Mouse (Mus musculus): ENCODE data around the gene Ldb2. TPM values are rescaled to one million over a fixed set of nuclear protein-coding genes. Genes with fewer than 3 reads are reported as not detected.

Ldb2 gene
- total RNA-seq, 2 experiments from 2014 or later = 3.6 to 5.4 TPM

DNA sequence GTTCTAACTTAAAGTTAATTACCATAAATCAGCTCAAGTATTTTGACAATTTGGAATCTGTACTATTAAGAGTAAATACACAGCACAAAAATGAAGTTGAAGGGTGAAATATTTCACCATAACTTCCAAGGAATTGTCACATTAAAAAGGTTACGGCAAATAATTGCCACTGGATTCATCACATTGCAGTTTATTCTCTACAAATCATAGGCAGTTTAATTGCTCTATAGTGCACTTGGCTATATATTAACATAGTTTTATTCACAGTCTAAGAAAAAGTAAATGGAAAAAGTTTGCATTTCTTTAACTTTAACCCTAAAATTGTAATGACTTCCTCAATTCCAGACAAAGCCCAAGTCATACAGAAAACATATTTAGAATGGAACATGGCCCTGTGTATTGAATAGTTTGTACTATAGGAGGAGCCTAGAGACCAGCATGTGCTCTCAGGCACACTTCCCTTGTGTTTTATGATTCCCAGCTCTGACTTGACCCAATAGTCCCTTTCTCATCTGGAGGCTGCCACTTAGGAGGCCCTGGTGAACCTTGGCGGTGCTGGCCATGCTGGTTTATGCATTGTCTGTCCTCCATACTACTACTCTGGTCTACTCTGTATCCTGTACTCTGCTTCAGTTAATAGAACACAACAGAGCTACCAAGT, 255.9 kb downstream of the Ldb2 start:
- no peak for DNase-seq

DNA sequence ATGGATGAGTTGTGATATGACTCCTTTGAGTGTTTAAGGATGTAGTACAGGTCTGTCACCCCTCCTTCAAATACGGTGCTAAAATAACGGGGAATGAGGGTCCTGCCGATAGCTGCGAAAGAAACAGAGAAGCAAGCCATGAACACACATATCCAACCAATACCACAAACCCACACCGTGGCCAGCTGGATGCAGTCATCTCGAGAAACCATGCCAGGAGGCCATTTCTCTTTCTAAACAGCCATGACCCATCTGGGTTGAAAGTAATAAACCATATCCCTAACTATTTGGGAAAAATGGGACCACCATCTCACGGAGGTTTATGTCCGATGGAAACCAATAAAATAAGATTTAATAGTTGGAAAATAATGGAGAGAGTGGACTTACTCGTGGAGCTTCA, 257.7 kb downstream of the Ldb2 start:
- DNase-seq = no peak

- no peak for DNase-seq
These were observed 260.8 kb downstream of the Ldb2 start for GRCm38 (mm10) chr5:44538687-44539086.

DNA sequence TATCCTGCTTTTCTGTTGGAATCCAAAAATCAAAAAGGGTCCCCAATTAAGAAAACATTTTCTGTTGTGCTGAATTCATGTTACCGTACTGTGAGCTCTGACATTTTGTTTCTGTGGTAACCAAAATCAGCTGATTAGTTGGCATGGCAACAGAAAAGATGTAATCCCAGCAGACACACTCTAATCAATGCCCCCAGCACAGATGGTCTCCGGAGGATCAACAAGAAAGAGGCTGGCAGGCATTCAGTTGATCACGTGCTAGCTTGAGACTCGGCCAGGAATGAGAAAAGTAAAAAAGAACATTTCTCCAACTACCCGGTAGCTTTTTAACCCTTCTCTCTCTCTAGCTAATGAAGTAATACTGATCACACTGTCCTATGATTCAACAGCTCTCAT, 261.5 kb downstream of the Ldb2 start:
- no peak for DNase-seq

- DNase-seq = no peak
These were observed 262.0 kb downstream of the Ldb2 start for GRCm38 (mm10) chr5:44537316-44537999.

DNA sequence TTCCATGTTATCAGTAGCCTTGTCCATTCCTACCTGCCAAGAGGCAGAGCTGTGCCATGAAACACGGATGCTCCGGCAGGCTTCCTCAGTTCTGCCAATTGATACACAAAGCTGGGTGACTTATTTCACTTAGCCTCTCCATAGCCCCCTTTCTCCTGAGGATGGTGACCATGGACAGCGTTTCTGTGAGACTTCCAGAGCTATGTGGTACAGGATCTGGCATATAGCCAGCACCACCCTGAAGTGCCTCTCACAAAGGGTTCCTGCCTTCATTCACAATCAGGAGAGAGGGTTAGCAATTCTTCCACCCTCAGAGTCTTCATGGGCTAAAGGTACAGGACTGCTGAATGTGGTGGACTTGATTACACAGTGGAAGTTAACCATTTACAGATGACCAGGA, 270.0 kb downstream of the Ldb2 start:
- DNase-seq = no peak

DNA sequence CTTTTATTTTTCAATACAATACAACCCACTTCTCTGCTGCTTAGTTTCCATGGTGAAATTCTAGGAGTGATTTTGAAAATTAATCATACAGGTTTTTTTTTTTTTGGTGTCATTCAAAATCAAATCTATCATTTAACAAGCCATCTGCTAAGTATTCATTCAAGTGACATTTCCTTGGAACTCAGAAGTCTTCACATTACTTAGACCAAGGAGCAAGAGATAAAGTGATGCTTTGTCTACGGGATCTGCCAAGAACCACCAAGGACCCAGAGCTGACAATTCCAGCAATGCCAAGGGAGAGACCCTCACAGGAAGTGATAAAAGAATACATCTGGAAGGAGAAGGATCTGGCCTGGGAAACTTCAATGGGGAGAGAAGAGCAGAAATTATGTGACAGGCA, 270.5 kb downstream of the Ldb2 start:
- no peak for DNase-seq

DNA sequence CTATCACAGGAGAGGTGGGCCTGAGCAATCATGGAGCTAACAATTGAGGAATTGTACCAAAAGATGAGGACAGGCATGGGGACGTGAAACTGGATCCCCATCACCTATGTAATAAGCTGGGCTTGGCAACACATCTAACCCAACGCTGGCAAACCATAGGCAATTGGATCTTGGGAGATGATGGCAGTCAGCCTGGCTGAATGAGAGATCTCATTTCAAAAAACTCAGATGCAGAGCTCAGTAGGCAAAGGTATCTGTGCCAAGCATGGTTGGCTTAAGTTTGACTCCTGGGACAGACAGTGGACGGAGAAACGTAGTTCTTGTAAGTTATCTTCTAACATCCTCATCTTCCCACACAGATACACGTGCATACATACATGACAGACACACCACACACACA, 294.3 kb downstream of the Ldb2 start:
- no peak for DNase-seq

DNA sequence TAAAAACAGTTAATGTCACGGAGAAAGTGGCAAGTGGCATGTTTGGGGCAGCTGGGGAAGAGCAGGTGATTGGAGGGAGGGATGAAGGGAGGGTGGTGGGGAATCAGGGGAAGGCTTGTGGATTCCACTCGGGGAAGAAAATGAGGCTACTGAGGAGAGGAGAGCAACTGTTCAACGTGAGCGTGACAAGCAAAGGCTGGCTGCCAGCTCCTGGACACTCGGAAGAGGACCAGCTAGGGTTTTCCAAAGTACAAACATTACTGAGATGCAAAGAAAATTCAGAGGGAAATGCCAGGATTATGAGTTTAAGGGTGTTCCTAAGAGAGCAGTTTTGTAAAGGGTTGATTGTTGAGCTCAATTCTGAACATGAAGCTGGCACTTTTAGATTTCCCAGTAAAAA, 294.7 kb downstream of the Ldb2 start:
- no peak for DNase-seq

DNA sequence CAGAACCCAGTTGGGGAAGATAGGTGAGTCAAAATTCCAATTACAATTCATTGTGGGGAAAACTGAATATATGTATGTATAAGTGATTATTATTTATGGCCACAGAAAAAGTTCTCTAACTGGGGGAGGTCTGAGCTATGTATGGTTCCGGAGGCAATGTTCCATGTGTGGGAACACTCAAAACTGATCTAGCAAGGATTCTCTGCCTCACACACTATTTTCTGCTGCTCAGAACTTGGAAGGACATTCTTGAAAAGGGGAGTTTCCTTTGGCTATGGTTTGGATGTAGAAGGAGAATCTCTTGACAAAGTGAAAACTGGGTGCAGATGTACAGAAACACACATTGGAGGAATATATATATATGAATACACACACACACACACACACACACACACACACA, 301.3 kb downstream of the Ldb2 start:
- DNase-seq = no peak

DNA sequence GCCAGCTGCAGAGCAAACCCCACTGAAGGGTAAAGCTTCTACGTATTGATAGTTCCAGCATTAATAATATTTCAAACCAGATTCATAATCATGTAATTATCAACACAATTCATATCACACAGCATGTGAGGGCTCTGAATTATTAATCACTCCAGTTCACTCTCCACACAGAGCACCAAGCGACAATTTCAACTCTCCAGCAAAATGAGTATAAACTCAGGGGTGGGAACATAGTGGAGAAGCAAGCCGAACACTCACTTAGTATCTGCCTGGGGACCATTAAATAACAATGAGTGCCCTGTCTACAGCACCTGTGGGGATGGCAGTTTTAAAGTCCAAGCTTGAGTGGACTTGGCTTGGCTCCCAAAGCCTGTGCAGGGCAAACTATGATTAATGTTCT, 302.6 kb downstream of the Ldb2 start:
- no peak for DNase-seq

DNA sequence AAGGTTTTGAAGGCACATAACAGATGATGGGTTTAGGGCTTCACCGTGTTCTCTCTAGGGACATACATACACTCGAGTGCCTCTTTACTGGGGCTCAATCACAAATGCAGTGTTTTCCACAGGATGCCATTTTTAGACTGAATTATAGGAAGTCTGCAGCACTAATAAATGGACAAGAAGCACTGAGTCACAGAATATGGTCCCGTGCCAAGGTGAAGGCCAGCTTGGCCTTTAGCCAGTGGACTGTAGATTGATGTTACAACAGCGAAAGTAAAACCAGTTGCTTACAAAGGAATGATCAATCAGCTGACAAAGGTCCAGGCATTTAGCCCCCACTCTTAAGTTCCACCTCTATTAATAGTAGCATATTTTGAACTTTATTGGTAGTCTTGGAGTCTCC, 304.4 kb downstream of the Ldb2 start:
- peak; percentile 41 for DNase-seq

GRCm38 (mm10) chr5:44494133-44494532, 305.3 kb downstream of the Ldb2 start:
- no peak for DNase-seq

GRCm38 (mm10) chr5:44491526-44491925, 308.0 kb downstream of the Ldb2 start:
- no peak for DNase-seq

- no peak for DNase-seq
These were observed 309.0 kb downstream of the Ldb2 start for GRCm38 (mm10) chr5:44490462-44490861.

GRCm38 (mm10) chr5:44483426-44484106, 315.9 kb downstream of the Ldb2 start:
- no peak for DNase-seq

- DNase-seq = no peak
These were observed 318.1 kb downstream of the Ldb2 start for GRCm38 (mm10) chr5:44481406-44481805.

GRCm38 (mm10) chr5:44476356-44476755, 323.1 kb downstream of the Ldb2 start:
- DNase-seq = no peak

DNA sequence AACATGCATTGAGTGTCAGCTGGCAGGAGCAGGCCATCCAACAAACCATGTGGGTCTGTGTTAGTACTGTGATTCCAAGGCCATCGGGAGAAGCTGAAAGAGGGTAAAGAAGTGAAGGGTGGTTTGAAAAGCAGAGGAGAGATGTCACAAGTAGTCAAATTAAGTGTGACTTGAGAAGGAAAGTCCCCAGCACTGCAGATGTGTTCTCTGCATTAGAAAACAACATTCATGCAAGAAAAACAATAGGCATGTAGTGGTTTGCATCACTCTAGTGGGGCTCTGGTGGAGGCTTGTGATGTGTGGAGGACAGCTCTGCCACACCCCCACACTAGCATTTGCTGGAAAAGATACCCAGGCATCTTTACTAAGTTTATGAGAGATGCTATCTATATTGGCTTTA, 323.9 kb downstream of the Ldb2 start:
- no peak for DNase-seq

GRCm38 (mm10) chr5:44473857-44474762, 325.4 kb downstream of the Ldb2 start:
- DNase-seq = no peak

DNA sequence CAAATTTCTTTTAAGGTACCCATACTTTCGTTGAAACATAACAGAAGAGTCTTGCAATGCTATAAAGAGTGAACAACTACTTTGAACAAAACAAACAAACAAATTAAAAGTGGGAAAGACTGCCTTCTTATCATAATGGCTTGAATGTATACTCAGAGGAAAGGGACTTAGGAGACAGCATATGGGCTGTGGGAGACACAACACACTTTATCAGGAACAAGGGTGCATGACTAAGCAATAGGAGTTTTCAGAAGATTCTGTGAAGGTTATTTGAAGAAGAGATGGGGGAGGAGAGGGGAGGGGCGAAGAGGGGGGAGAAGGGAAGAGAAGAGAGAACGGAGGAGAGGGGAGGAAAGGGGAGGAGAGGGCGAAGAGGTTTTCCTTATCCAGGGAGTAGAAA, 334.2 kb downstream of the Ldb2 start:
- no peak for DNase-seq

Measured in gastrocnemius, postnatal 25 days (tissue).